8 mouse cellular contexts compared by ENCODE assay signal in the genomic region with DNA sequence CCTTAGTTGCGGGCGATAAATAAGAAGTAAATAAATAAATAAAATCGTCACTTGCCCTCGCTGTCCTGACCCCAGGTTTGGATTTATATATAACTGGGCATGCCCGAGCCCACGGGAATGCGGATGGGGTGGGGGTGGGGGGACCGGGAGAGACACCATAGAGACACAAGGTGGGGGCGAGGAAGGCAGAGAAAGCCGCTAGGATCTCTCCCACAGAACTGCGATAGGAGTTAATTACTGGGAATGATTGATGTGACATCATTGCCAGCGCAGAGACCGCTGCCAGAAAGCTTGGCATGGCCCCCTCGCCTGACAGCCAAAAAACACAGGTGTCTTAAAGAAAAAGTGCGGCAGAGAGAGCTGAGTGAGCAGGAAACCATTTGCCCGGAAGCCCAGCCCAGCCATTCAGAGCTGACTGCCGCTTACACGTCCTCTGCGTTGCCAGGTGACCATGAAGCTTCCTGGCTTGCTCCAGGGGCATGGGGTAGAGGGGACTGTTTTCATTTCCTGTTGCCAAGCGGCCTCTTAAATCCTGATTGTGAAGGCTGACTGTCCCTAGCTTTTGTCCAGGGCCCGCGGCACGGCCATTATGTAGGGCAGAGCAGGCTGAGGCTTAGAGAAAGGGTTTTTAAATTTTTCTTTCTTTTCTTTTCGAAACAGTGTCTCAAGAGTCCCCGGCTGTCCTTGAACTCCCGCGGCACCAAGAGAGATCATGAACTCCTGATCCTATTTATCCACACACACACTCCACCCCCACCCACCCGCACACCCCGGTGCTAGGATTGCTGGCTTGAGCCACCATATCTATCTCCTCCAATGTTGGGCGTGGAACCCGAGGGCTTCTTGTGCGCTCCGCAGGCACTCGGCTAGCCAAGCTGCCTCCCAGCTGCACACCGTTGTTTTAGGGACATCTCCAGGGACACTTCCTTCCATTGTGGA. TPM values are rescaled to one million over a fixed set of nuclear protein-coding genes. Genes with fewer than 3 reads are reported as not detected.
DNase-seq lines count a peak whose midpoint lies in the region; ATAC-seq lines count a peak whose summit lies in the region.

No protein-coding gene starts in this region.

- peak overlapping the region; percentile 67 for H3K4me2 ChIP-seq in limb, embryonic 13.5 days (replicated peaks)
- peak overlapping the region; percentile 59 for H3K4me2 ChIP-seq in midbrain, embryonic 13.5 days (replicated peaks)

- peak; percentile 66; the same call in 1 of the 2 replicates for ATAC-seq in limb, embryonic 13.5 days (ENCODE audit: low FRiP score, low read depth)
- ATAC-seq in midbrain, embryonic 13.5 days: peak; percentile 90

- H3K9me3 ChIP-seq in erythroblast, embryonic 14.5 days (ENCODE audit: control insufficient read depth, low read length): no peaks in the 10 kb centered on the region
- no peaks in the 10 kb centered on the region for H3K9me3 ChIP-seq in limb, embryonic 13.5 days
- H3K9me3 ChIP-seq in midbrain, embryonic 13.5 days: no peaks in the 10 kb centered on the region

- 27% methylated on average over 35 of the region's 35 CpGs for WGBS in limb, embryonic 13.5 days
- WGBS in midbrain, embryonic 13.5 days: 24% methylated on average over 35 of the region's 35 CpGs

- no peaks in the 10 kb centered on the region for H3K36me3 ChIP-seq in erythroblast, embryonic 14.5 days (ENCODE audit: control insufficient read depth)
- H3K36me3 ChIP-seq in limb, embryonic 13.5 days: no peaks in the 10 kb centered on the region
- no peaks in the 10 kb centered on the region for H3K36me3 ChIP-seq in midbrain, embryonic 13.5 days

- peak overlapping the region; percentile 65 for H3K27ac ChIP-seq in limb, embryonic 13.5 days
- H3K27ac ChIP-seq in midbrain, embryonic 13.5 days: peak overlapping the region; percentile 64

- H3K9ac ChIP-seq in limb, embryonic 13.5 days: peak overlapping the region; percentile 51
- peak overlapping the region; percentile 52 for H3K9ac ChIP-seq in midbrain, embryonic 13.5 days (replicated peaks)

- H3K27me3 ChIP-seq in erythroblast, embryonic 14.5 days (ENCODE audit: control insufficient read depth): no peaks in the 10 kb centered on the region
- no peaks in the 10 kb centered on the region for H3K27me3 ChIP-seq in limb, embryonic 13.5 days
- no peaks in the 10 kb centered on the region for H3K27me3 ChIP-seq in midbrain, embryonic 13.5 days

- peak overlapping the region; percentile 58 for H3K4me3 ChIP-seq in erythroblast, embryonic 14.5 days (replicated peaks)
- peak overlapping the region; percentile 41 for H3K4me3 ChIP-seq in limb, embryonic 13.5 days
- H3K4me3 ChIP-seq in midbrain, embryonic 13.5 days (replicated peaks): peak overlapping the region; percentile 40

- peak; percentile 49 to 52 for DNase-seq in urinary bladder, adult 18-20 months (ENCODE audit: low spot score in 2 of 2)
- no peak for DNase-seq in urinary bladder, postnatal 10 days (ENCODE audit: low spot score)
- DNase-seq in heart, adult 9 months (ENCODE audit: low spot score in 2 of 2): peak; percentile 70 to 80
- DNase-seq in kidney, adult 8-10 months: peak; percentile 71 to 79
- peak; percentile 66 to 68 for DNase-seq in spleen, adult 18-20 months

- H3K4me1 ChIP-seq in erythroblast, embryonic 14.5 days (ENCODE audit: control insufficient read depth): peaks cover 51% of the 10 kb centered on the region
- H3K4me1 ChIP-seq in limb, embryonic 13.5 days: peaks cover 34% of the 10 kb centered on the region
- H3K4me1 ChIP-seq in midbrain, embryonic 13.5 days (replicated peaks): peaks cover 31% of the 10 kb centered on the region

RNA-seq across cellular contexts. Expression of a gene that starts 29.1 kb away (rescaled TPM):
- 0.06 and 0.07 TPM in 2 replicates for polyA plus RNA-seq in erythroblast, embryonic 14.5 days (2012)
- 17.8 and 18.1 TPM in 2 replicates for polyA plus RNA-seq in limb, embryonic 13.5 days (2015; fragmentation: Nextera tagmentation; extraction: Ambion mirVana)
- 3.7 and 4.6 TPM in 2 replicates for polyA plus RNA-seq in midbrain, embryonic 13.5 days (2015; fragmentation: Nextera tagmentation; extraction: Ambion mirVana)
